Mouse (Mus musculus): Measurements from ENCODE around the gene Hoga1.

Hoga1 gene

DNA sequence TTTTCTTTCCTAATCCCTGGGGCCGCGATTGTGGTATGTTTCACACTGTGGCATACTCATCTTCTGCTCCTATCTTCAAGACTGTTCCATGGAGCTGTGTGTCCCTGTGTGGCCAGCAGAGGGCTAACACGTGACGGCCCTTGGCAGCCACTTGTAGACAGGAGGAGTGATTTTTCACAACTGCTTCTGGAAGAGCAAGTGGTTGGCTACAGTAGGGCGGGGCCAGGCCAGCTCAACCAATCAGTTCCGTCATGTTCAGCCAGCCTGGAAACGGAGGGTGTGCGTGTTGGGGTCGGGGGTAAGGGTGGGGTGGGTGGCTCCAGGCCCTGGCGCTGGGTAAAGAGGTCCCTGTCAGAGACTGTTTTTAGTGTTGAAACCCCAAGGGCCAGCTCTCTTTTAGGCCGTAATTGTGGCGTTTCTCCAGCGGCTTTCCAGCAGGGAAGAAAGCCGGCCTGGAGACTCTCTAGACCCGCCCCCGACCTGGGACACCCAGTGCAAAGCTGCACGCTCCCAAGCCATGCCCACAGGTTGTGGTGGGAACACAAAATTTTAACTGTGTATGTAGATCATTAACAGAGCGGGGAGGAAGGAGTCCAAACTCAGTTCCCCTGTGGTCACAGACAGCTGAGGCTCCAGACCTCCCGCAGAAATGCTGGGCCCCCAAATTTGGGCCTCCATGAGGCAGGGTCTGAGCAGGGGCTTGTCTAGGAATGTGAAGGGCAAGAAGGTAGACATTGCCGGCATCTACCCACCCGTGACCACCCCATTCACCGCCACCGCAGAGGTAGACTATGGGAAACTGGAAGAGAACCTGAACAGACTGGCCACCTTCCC lies at the start of gene Hoga1:
Gene Hoga1, plus strand, starts transcription at position 342 of the 834 bp plus-strand sequence.
- peak; percentile 55 for DNase-seq (ENCODE audit: low read depth)

DNA sequence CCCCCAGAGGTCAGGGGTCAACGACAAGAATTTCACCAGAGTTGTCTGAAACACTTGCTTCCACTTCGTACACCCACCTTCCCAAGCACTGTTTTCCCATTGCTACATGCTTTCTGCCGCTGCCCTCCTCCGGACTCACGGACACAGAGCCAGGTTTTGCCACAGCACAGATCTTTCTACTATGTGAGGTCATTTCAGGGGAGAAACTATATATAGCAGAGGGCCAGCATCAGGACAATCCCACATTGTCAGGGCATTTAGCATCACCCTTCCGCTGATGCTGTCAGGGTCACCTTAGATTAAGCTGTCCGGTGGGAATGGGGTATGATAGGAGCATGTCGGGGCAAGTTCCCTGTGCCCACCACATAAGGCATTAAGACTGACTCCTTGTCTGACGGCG lies 48.3 kb upstream of the Hoga1 start:
- DNase-seq (ENCODE audit: low read depth): no peak

DNA sequence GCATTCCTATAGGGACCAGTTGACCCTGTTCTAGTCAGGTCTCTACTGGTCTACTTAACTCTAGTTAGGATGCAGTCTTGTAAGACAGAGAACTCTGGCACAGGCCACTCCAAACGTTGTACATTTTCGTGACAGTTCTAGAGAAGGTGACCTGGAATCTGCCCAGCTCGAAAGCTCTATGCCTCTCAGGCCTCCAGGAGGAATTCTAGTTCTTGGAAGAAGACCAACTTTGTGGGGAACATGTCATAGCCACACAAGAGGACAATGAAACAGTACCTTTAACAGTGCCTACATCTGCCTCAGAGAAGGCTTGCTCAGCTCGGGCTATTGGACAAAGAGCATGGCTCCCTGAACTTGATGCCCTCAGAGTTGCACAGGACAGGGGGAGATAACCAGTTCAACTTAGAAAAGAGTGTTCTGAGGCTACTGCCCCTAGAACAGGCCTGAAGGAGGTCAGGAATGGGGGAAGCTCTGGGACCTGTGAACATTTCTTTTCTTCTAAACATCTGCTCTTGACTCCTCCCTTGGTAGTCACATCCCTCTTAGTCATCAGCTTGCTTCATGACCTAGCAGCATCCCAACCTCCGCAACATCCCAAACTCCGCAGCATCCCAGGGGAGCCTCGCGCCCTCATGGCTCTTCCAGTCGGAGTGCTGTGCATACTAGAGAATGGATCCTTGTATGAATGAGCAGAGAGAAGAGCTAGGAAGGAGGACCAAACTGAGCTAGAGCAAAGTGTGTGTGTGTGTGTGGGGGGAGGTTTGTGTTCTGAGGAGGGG lies 46.5 kb upstream of the Hoga1 start:
- no peak for DNase-seq (ENCODE audit: low read depth)

DNA sequence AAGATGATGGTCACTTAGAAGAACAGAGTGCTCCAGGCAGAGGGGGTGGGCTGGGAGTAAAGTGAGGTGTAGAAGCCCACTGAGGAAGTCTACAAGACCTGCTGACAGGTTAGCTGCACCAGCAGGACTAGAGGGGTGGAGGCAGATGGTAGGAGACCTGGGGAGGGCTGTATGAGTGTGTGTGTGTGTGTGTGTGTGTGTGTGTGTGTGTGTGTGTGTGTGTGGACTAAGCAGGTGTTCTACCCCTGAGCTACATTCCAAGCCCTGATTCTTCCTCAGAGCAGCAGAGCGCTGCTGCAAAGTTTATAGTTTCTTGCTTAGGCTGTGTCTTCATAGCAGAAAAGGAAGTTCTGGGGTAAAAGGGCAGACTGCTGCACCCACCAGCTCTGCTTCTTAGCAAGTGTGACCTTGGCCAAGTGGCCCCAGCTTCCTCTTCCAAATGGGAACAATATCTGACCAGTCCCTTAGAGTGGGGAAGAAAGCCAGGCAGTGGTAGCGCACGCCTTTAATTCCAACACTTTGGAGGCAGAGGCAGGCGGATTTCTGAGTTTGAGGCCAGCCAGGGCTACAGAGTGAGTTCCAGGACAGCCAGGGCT lies 45.6 kb upstream of the Hoga1 start:
- no peak for DNase-seq (ENCODE audit: low read depth)

DNA sequence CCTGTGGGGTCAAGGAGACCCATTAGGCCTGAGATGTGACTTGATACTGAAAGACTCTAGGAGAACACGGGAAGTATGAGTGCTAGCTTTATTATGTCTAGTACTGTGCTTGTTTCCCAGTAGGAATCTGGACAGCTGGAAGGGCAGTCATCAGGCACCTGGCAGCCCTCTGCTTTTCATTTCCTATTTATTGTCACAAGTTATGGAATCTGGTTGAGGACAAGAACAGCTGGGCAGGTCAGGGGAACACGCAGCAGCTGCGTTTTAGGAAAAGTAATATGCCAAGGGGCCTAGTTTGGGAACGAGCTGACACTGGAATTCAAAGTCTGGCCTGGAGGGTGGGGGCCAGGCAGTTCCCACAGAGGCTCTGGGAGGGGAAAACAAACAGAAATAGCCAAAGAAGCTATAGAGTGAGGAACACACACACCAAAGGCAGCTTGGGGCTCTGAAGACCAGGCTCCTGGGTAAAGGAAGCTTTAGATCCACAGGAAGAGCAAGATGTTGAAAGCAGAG lies 44.9 kb upstream of the Hoga1 start:
- no peak for DNase-seq (ENCODE audit: low read depth)

DNA sequence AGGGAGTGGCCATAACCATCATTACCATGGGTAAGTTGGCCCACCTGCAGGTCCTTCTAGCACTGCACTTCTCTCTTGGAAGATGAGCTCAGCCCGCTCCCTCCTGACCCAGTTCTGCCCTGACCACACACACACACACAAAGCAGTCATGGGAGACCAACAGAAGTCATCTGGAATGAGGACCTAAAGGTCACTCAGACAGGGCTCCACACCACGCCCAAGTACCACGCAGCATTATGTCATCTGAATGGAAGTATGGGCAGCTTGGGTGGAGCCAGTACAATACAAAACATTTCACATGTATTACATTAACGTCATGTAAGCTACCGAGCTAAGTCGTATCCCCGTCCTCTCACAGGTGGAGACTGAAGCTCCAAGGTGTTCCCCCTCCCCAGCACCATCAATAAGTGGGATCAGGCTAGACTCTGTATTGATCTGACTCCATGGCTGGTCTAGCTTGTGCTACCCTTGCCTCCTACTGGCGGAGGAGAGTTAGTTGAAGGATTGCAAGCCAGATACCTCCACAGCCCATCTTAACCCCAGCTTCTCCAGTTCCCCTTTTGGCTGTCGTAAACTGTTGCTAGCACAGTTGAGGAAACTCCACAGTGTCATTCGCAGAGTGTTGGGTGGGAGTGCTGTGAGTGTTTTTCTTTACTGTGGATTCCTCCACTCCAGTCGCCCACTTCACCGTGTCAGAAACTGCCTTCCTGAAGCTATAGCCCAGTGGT lies 44.0 kb upstream of the Hoga1 start:
- no peak for DNase-seq (ENCODE audit: low read depth)

DNA sequence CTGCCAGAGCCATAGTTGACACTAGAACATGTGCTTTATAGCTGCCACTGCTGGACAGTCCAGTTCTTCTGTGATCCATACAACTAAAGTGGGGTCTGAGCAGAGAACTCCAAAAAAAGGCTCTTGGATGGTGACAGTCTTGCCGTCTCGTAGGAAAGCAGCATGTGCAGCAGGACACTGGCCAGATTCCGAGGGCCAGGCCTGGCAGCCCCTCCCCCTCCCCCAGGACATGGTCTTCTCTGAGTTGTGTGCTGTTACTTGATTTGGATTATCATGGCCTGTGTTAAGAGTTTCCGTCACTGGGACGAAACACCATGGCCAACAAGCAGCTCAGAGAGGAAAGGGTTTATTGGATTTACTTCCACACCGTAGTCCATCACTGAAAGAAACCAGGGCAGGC lies 41.2 kb upstream of the Hoga1 start:
- DNase-seq (ENCODE audit: low read depth): no peak

DNA sequence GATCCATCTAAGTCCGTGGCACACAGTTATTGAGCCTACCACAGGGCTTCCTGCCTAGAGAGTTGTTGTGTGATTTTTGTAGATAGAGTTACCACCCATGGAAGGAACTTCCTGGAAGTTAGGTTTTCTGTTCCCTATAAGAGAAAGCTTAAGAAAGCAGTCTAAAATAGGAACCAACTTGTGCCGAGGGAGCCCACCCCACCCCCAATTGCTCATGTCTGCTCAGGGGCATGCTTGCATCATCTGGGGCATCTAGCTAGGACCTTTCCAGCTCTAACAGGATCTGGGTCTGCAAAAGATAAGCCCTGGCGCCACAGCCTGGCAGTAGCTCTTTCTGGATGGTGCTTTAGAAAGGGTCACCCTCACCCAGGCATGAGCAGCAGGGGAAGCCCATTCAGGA lies 39.8 kb upstream of the Hoga1 start:
- no peak for DNase-seq (ENCODE audit: low read depth)

DNA sequence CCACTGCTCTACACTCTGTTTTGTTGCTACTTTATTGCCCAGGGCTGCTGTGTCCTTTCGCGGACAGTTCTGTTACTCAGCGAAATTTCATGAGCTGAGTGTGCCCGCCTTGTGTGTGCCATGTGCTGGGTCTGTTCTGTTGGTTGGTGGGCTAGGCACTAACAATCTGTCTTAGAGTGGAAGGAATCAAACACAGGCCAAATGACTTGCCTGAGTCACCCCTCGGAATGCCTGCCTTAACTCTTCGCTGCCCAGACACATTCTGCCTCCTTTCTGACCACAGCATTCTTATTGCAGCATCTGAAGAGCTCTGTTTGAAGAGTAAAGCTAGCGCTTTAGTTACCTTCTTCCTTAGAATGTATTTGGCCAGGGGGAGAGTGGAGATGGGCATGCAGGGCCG lies 38.8 kb upstream of the Hoga1 start:
- DNase-seq (ENCODE audit: low read depth): no peak

DNA sequence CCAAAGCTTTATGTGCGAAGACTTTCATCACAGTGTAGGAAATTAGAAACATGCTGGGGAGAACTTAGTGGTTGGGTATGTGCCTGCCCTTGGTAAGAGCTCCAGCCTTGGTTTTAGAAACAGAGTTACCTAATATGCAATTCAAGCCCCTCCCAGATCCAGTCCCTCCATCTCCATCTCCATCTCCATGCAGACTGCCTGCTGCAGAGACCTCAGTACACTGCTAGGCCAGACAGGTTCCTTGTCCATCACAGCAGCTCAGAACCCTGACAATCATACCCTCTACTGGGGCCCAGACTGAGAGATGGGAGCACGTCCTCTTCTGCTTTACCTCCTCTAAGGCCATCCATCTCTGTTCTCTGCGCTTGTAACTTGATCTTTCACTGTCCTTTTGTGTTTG lies 36.8 kb upstream of the Hoga1 start:
- DNase-seq (ENCODE audit: low read depth): no peak

DNA sequence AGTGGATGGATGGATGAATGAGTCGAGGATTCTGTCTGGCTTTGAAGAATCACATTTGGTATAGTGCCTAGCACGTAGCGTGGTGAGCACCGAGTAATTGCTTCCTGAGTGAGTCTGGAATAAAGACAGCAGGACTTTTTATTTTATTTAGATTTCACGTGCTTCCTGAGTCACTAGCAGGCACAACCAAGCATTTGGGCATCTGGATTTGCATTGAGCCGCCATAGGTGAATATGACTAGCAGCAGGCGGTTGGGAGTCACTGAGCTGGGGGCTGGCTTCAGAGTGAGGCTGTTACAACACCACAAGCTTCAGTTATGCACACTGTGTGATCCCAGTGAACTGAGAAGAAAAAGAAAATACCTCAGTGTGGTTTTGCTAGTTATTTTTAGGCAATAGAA lies 36.3 kb upstream of the Hoga1 start:
- no peak for DNase-seq (ENCODE audit: low read depth)

DNA sequence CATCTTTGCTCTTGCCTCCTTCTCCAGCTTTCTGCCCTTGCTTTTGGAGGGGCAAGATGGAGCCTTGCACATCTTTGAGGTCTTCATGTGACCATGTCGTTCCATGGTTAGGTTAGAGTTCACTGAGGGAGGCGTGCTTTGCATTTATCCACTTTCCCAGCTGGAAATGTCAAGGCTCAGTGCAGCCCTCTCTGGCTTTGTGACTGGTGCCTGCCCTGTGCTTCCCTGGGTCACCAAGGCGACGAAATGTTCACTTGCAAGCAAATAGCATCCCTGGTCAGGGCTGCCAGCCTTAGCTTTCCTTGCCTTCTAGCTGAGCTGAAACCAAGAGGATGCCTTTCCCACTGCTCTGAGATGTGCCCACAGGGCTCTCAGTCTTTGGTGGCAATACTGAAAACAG lies 35.0 kb upstream of the Hoga1 start:
- no peak for DNase-seq (ENCODE audit: low read depth)

DNA sequence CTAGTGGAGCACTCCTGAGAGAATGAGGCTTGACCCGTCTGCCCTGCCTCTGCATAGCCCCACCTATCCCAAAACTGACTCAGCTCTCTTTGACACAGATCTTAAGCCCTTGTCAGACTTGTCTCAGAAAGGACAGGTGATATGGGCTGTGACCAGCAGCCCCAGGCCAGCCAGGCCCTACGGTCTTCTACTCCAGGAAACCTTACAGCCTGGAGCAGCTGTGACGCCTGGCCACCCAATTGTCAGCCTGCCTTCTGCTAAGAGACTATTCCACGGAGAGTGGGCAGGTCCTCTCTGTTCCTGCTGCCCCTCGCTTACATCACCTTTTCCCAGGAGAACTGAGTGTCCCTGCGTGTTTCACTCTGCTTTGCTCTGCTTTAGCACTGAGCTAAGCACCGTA lies 34.3 kb upstream of the Hoga1 start:
- no peak for DNase-seq (ENCODE audit: low read depth)

DNA sequence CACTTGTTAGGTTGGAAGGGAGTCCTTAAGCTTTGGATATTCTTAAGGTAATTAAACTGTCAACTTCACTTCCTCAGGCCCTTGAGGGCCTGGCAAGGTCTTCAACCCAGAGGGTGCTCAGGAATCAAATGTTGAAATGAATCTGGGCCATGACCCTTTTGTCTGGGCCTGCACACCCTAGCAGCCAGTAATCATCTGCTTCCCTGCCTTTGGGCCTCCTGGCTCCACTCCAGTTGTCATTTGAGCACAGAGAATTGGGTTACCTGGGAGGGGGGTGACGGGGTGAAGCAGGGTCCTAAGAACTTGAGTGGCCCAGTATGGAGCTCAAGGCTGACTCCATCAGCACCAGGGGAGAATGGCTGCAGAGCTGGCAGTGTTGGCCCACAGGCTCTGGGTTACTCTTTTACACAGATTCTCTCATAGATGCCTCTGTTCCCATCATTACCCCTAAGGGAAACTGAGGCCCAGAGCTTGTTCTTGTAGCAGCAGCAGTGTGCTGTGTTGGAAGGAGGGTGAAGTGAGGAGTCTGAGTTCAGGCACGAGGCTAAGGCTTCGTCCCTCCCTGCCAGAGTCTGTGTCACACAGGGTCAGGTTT lies 31.1 kb upstream of the Hoga1 start:
- DNase-seq (ENCODE audit: low read depth): no peak

DNA sequence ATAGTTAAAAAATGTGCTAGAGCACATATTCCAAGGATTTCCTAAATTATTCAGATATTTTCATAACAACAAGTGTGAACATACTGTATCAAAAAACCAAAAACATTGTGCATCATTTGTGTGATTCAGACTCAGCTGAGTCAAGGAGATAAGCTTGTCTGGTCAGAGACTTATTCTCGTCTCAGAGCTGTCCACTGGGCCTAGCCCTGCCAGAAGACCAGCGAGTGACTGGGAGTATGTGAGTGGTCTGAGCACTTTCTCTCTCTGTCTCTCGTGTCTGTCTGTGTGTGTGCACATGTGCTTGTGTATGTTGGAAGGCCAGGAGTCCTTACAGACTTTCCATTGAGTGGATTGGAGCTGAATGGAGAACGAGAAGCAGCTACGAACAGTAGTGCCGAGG lies 30.4 kb upstream of the Hoga1 start:
- DNase-seq (ENCODE audit: low read depth): no peak

DNA sequence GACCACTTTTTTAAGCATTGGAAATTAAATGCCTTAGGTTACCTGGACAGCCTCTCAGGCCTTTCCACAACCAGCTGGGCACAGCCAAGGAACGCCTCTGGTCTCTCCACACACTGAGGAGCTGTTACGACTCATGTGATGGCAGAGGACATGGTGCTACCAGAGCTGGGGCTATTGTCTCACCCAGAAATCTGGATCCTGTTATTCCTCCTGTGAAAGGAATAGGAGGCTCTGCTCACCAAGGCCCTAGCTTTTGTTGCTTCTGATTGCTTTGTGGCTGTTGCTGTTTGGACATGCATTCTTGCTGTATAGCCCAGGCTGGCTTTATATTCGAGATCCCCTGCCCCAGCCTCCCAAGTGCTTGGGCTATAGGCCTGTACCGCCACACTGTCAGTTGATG lies 29.2 kb upstream of the Hoga1 start:
- no peak for DNase-seq (ENCODE audit: low read depth)

DNA sequence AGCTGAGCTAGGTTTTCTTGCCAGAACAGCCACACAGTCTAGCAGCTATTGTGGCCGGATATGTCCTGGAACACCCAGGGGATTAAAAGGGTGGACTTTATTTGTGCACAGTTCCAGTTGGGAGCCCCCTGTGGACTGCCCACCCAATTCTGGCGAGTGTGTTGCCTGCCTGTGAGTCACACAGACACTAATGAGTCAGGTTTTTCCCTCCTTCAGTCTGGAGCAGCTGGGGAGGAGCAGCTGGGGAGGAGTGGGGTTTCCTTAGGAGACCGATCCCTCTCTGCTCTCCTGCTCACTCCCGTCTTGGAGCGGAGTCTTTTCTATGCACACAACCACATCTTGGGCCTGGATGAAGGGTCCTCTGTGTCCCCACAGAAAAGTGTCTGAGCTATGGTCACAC lies 28.6 kb upstream of the Hoga1 start:
- no peak for DNase-seq (ENCODE audit: low read depth)

DNA sequence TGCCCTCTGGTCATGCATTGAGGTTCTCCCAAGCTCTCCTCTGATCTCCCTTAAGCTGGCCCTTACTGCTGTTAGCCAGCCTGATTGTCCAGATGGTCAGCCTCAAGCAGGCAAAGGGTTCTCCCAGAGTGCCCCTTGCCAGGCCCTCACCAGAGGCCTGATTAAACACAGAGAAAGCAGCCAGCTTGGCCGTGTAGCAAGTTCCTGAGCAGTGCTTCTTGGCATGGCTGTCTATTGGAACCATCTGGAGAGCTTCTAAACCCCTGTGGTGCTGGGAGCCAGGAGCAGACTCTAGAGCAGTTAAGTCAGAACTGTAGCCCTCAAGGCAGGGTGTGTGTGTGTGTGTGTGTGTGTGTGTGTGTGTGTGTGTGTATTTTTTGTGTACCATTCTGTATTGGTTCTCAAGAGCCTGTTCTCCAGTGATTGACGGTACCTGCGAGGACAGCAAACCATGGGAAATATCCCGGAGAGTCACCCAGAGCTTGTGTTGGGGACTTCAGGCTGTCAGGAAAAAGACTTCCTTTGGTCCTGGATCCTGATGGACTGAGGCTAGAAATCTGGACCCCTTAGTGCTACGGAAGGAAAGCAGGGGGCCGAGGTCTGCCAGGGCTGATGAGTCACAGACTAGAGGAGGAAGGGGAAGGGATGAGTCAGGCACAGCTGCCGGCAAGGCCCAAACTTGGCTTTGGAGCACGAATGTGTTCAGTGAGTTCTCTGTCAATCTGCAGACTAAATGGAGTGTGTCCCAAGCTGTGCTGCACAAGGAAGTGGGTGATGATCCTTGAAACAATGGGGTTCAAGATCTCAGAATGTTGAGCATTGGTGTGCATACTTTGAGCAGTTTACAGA lies 27.8 kb upstream of the Hoga1 start:
- DNase-seq (ENCODE audit: low read depth): no peak

DNA sequence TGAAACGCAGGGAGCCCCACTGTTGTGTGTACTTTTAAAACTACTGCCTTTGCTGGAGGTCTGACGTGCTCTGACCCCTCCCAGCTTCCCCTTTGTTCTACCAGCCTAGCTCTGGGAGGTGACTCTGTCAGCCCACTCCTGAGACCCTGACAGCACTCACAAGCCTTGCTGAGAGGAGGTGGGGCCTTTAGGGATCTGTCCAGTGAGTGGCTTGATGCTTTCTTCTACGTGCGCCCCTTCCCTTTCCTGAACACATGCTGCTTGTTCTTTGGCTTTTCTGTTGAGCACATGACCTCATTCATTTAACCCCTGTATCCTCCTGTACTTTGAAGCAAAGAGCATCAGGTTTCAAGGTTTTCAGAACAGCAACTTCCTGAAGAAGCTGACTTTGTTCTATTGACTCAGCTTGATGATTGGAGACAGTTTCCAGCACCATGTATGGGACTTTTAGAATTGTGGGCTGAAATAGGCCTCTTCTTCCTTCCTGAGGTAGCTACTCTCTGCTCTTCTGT lies 26.3 kb upstream of the Hoga1 start:
- DNase-seq (ENCODE audit: low read depth): no peak

DNA sequence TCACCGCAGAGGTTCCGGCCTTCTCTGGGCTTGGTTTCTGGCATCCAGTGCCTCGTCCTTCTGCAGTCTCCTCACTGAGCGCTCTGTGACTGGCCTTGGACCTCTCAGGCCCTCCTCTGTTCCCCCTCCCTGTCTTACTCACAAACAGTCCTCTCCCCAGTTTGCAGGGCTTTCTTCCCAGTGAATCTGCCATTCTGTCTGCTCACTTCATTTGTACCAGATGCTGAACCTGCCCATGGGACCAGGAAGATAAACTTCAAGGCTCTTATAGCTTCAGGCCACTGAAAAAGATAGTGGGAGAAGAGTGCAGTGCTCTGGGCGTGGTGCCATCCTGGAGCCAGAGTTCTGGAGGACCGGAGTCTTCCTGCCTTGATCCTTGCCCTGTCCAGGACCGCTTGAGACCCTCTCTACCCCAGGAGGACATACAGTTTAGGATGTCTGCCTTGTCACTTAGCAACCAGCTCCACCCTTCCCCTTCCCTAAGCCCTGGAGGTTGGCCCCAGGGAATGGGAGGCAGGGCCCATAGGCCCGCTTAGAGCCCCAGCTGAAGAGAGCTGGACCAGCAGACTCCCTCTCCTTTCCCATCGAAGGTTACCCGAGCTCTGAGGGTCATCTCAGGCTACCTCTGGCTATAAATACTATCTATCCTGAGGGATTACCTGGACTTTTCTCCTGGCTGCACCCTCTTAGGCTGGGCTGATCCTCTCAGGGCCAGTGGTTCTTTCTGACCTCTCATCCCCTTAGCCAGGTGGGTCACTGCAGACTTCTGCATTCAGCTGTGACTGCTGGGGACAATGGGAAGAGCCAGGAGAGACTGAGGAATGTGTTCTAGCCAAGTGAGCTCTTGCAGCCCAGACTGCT lies 23.5 kb upstream of the Hoga1 start:
- DNase-seq (ENCODE audit: low read depth): no peak

All from c-Kit-positive CD71-positive TER-119-negative erythroid progenitor cells, embryonic 14.5 days (primary cell).